Mouse (Mus musculus): ENCODE results near the gene Dab2ip.

DNA sequence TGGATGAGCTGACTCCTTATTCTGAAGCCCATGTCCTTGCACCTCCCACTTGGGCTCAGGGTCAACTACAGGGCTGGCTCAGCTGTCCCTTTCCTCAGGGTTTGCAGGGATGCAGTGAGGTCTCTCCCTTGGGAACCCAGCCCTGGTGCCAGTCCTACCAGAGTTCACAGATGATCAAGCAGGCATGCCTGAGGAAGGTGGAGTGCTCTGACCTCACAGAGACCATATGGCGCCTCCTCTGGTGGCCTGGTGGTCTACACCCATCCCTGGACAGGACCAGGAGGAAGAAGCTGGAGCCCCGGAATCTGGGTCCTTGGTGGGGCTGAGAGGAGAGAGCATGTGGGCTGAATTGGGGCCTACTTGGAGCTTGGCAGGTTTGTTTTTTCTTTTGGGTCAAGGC is 57.9 kb downstream of the Dab2ip start:
- TF ChIP-seq CTCF (IDR thresholded peaks at IDR 0.05; ENCODE audit: low read depth, low read length) (no peak), POLR2A (IDR thresholded peaks at IDR 0.05; ENCODE audit: extremely low read depth, insufficient read depth, low read length) (no peak)

Data from liver, adult 2 months (tissue).